Mouse (Mus musculus) ES-Bruce4 (cell line): ENCODE results near the gene Xrn1.

Experiments used
- CTCF ChIP-seq: IDR thresholded peaks from one replicate; pipeline ENCODE4 v1.8.1; 2011; ENCODE audit warnings: low read depth, low read length
- EP300 ChIP-seq: IDR thresholded peaks from 2 replicates; pipeline ENCODE4 v1.6.1; 2011; ENCODE audit warnings: low read depth, low read length; ENCODE audit not compliant: insufficient read depth

- no peak for TF ChIP-seq EP300
- no peak for TF ChIP-seq CTCF
Measured at GRCm38 (mm10) chr9:96010664-96011063, 56.1 kb downstream of the Xrn1 start.
